Mouse (Mus musculus) erythroblast, embryonic 14.5 days (primary cell): ENCODE measurements around the gene Clca1.

Source experiments
- GATA1 ChIP-seq: IDR thresholded peaks from 2 replicates; pipeline ENCODE4 v1.6.1; 2012; ENCODE audit warnings: low read length, inconsistent platforms, mixed read lengths
- TAL1 ChIP-seq: IDR thresholded peaks from 3 replicates; pipeline ENCODE4 v1.6.1; 2012; ENCODE audit warnings: low read length, inconsistent platforms, mixed read lengths

GRCm38 (mm10) chr3:144976091-144976490 is 56.5 kb downstream of the Clca1 start:
- TF ChIP-seq GATA1 = no peak
- no peak for TF ChIP-seq TAL1
